Comparison of ENCODE assay signal across 9 mouse cellular contexts in the genomic region with DNA sequence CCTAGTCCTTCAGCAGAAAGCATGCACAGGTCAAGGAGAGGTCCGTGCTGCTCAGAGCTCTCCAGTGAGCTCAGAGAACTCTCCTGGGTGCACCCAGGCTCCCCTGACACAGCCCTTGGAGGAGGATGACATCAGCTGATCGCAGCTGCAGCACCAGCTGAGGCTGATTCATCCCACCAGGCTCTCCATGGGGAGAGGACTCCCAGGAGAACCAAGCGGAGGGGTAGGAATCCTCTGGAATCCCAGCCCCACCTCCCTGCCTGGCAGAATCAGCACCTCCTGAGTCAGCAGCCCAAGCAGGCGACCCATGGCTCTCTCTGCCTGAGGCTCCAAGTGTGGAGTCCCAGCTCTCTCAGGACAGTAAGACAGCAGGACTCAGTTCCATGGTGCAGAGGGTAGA. TPM values are rescaled to one million over a fixed set of nuclear protein-coding genes. Genes with fewer than 3 reads are reported as not detected.
A peak's percentile ranks its signal among the peaks of the same experiment; 100 is the strongest.
DNase-seq lines count a peak whose midpoint lies in the region; ATAC-seq and TF ChIP-seq lines count a peak whose summit lies in the region.
"Had no signal": no experiment of that assay in that cellular context is flagged by ENCODE, and none has a peak within 500 bp of the region (broad histone marks: within the 10 kb centered on the region; RNA-seq: fewer than 3 reads in every experiment).

No protein-coding gene starts in this region.

- no peak for DNase-seq in hindbrain, embryonic 14.5 days (ENCODE audit: low spot score)
- no peak for DNase-seq in ES-E14 (ENCODE audit: low read depth, low spot score)
- peak; percentile 64 for DNase-seq in adrenal gland, postnatal 25 days
- DNase-seq in layer of hippocampus, postnatal 36 days: peak; percentile 68 to 73
- DNase-seq in thymus, adult 18-20 months: no peak
- DNase-seq in ovary, postnatal 10 days (ENCODE audit: low spot score): no peak

- no peaks in the 10 kb centered on the region for H3K9me3 ChIP-seq in hindbrain, embryonic 15.5 days
- H3K9me3 ChIP-seq in hindbrain, embryonic 14.5 days (ENCODE audit: control insufficient read depth, low read length): no peaks in the 10 kb centered on the region
- no peaks in the 10 kb centered on the region for H3K9me3 ChIP-seq in ES-E14 (ENCODE audit: control insufficient read depth, insufficient read depth, low read depth, low read length)

- H3K4me2 ChIP-seq in hindbrain, embryonic 15.5 days: no peak overlapping the region
- no peak overlapping the region for H3K4me2 ChIP-seq in hindbrain, embryonic 14.5 days (replicated peaks)

- no peak overlapping the region for H3K4me3 ChIP-seq in hindbrain, embryonic 15.5 days
- no peak overlapping the region for H3K4me3 ChIP-seq in hindbrain, embryonic 14.5 days (replicated peaks; ENCODE audit: low read length)
- H3K4me3 ChIP-seq in ES-E14 (ENCODE audit: insufficient read depth in 1 of 2, low read depth in 1 of 2, low read length in 2 of 2, poor library complexity in 1 of 2, severe bottlenecking in 1 of 2): no peak overlapping the region

- WGBS in hindbrain, embryonic 15.5 days: 27% methylated on average over 4 of the region's 4 CpGs
- 28% methylated on average over 4 of the region's 4 CpGs for WGBS in hindbrain, embryonic 14.5 days

- in situ Hi-C loops in ES-E14 (cut with MboI; ENCODE audit: low sequenced_read_pairs in 2 of 2, unreplicated experiment in 2 of 2): no loop called here

- no peak overlapping the region for H3K9ac ChIP-seq in hindbrain, embryonic 15.5 days
- no peak overlapping the region for H3K9ac ChIP-seq in hindbrain, embryonic 14.5 days
- no peak overlapping the region for H3K9ac ChIP-seq in ES-E14 (ENCODE audit: insufficient read depth, low read depth, low read length, poor library complexity, severe bottlenecking)

- H3K27me3 ChIP-seq in hindbrain, embryonic 15.5 days: no peaks in the 10 kb centered on the region
- H3K27me3 ChIP-seq in hindbrain, embryonic 14.5 days (ENCODE audit: control insufficient read depth, insufficient read depth, low read length): no peaks in the 10 kb centered on the region

- ATAC-seq in hindbrain, embryonic 15.5 days (ENCODE audit: low FRiP score, low read depth): 0 out of 2 replicates have a peak, but pooled peaks have one; percentile 2
- no peak for ATAC-seq in hindbrain, embryonic 14.5 days (ENCODE audit: low FRiP score)
- ATAC-seq in inflammation-experienced regulatory T-cells, adult 6 months: no peak

- H3K27ac ChIP-seq in hindbrain, embryonic 15.5 days (replicated peaks): no peak overlapping the region
- no peak overlapping the region for H3K27ac ChIP-seq in hindbrain, embryonic 14.5 days
- no peak overlapping the region for H3K27ac ChIP-seq in ES-E14 (ENCODE audit: insufficient read depth, low read depth, low read length, poor library complexity, severe bottlenecking)

- H3K36me3 ChIP-seq in hindbrain, embryonic 15.5 days: no peaks in the 10 kb centered on the region
- no peaks in the 10 kb centered on the region; the same call in 1 of the 2 replicates for H3K36me3 ChIP-seq in hindbrain, embryonic 14.5 days (replicated peaks; ENCODE audit: control insufficient read depth, insufficient read depth)
- no peaks in the 10 kb centered on the region for H3K36me3 ChIP-seq in ES-E14 (ENCODE audit: control insufficient read depth, insufficient read depth, low read length, poor library complexity, severe bottlenecking)

- peaks cover 46% of the 10 kb centered on the region for H3K4me1 ChIP-seq in hindbrain, embryonic 15.5 days (replicated peaks)
- H3K4me1 ChIP-seq in hindbrain, embryonic 14.5 days (replicated peaks; ENCODE audit: control insufficient read depth, insufficient read depth, low read length): peaks cover 18% of the 10 kb centered on the region
- no peaks in the 10 kb centered on the region for H3K4me1 ChIP-seq in ES-E14 (ENCODE audit: control insufficient read depth in 2 of 2, insufficient read depth in 2 of 2, low read length in 2 of 2, poor library complexity in 1 of 2)

TF ChIP-seq in ES-E14, 5 proteins besides CTCF, POLR2A, EP300 and RAD21:
- TF ChIP-seq MAFK (IDR thresholded peaks at IDR 0.05; ENCODE audit: insufficient read depth, low read depth, low read length) (0 out of 2 replicates have a peak, but pooled peaks have one; percentile 41), CHD2 (IDR thresholded peaks at IDR 0.05; ENCODE audit: low read depth, low read length) (no peak)

RNA-seq across cellular contexts. Expression of gene 5031439G07Rik, which starts 12.6 kb away (rescaled TPM):
- 39.3 and 43.6 TPM in 2 replicates for polyA plus RNA-seq in hindbrain, embryonic 15.5 days (2015; fragmentation: Nextera tagmentation; extraction: Ambion mirVana)
- polyA plus RNA-seq in hindbrain, embryonic 14.5 days (2014; fragmentation: Nextera tagmentation; extraction: Ambion mirVana): 19.2 and 27.8 TPM in 2 replicates
- 16.0 and 18.4 TPM in 2 replicates for total RNA-seq in ES-E14 (2012; rRNA removed)
- total RNA-seq in adrenal gland, postnatal 25 days (2021): 18.6 and 28.8 TPM in 2 replicates
- total RNA-seq in layer of hippocampus, postnatal 36 days (2021): 100 to 1,000 TPM in 1 of 2 experiments, 10 to 100 TPM in 1; 93.1 to 105 TPM
- polyA plus RNA-seq in inflammation-experienced regulatory T-cells, adult 6 months (2017; shearing (Covaris generic)): 1 to 10 TPM; 1.1 to 1.9 (median 1.3) TPM

RNA-seq across cellular contexts. Expression of gene Upk3a, which starts 41.2 kb away (rescaled TPM):
- polyA plus RNA-seq in hindbrain, embryonic 15.5 days (2015; fragmentation: Nextera tagmentation; extraction: Ambion mirVana): 0.91 and 1.6 TPM in 2 replicates
- 0.89 and 1.4 TPM in 2 replicates for polyA plus RNA-seq in hindbrain, embryonic 14.5 days (2014; fragmentation: Nextera tagmentation; extraction: Ambion mirVana)
- total RNA-seq in ES-E14 (2012; rRNA removed): 0.18 TPM in 1 of 2 replicates, not detected in the other
- total RNA-seq in adrenal gland, postnatal 25 days (2021): not detected in 2 replicates
- not detected for total RNA-seq in layer of hippocampus, postnatal 36 days (2021)
- not detected for polyA plus RNA-seq in inflammation-experienced regulatory T-cells, adult 6 months (2017; shearing (Covaris generic))
- total RNA-seq: megakaryocyte, adult 5-6 weeks had no signal

RNA-seq across cellular contexts. Expression of gene Nup50, which starts 52.5 kb away (rescaled TPM):
- polyA plus RNA-seq in hindbrain, embryonic 15.5 days (2015; fragmentation: Nextera tagmentation; extraction: Ambion mirVana): 25.2 and 25.5 TPM in 2 replicates
- 24.2 and 25.3 TPM in 2 replicates for polyA plus RNA-seq in hindbrain, embryonic 14.5 days (2014; fragmentation: Nextera tagmentation; extraction: Ambion mirVana)
- total RNA-seq in ES-E14 (2012; rRNA removed): 46.9 and 71.4 TPM in 2 replicates
- 40.0 and 40.8 TPM in 2 replicates for total RNA-seq in adrenal gland, postnatal 25 days (2021)
- total RNA-seq in layer of hippocampus, postnatal 36 days (2021): 10 to 100 TPM; 33.5 to 36.5 TPM
- polyA plus RNA-seq in inflammation-experienced regulatory T-cells, adult 6 months (2017; shearing (Covaris generic)): 10 to 100 TPM; 18.8 to 32.6 (median 20.8) TPM

RNA-seq across cellular contexts. Expression of gene Fam118a, which starts 53.0 kb away (rescaled TPM):
- 30.1 and 30.8 TPM in 2 replicates for polyA plus RNA-seq in hindbrain, embryonic 15.5 days (2015; fragmentation: Nextera tagmentation; extraction: Ambion mirVana)
- polyA plus RNA-seq in hindbrain, embryonic 14.5 days (2014; fragmentation: Nextera tagmentation; extraction: Ambion mirVana): 30.5 and 32.3 TPM in 2 replicates
- 20.9 and 31.5 TPM in 2 replicates for total RNA-seq in ES-E14 (2012; rRNA removed)
- 9.0 and 15.8 TPM in 2 replicates for total RNA-seq in adrenal gland, postnatal 25 days (2021)
- total RNA-seq in layer of hippocampus, postnatal 36 days (2021): 10 to 100 TPM; 33.9 to 34.8 TPM
- polyA plus RNA-seq in inflammation-experienced regulatory T-cells, adult 6 months (2017; shearing (Covaris generic)): 10 to 100 TPM; 27.4 to 43.6 (median 41.6) TPM

RNA-seq across cellular contexts. Expression of gene Gm29666, which starts 55.9 kb away (rescaled TPM):
- polyA plus RNA-seq in hindbrain, embryonic 15.5 days (2015; fragmentation: Nextera tagmentation; extraction: Ambion mirVana): 0.98 and 1.0 TPM in 2 replicates
- 0.74 and 0.83 TPM in 2 replicates for polyA plus RNA-seq in hindbrain, embryonic 14.5 days (2014; fragmentation: Nextera tagmentation; extraction: Ambion mirVana)
- 1.5 and 1.6 TPM in 2 replicates for total RNA-seq in ES-E14 (2012; rRNA removed)
- 0.24 and 0.39 TPM in 2 replicates for total RNA-seq in adrenal gland, postnatal 25 days (2021)
- 1 to 10 TPM; 1.2 to 1.4 TPM for total RNA-seq in layer of hippocampus, postnatal 36 days (2021)
- polyA plus RNA-seq in inflammation-experienced regulatory T-cells, adult 6 months (2017; shearing (Covaris generic)): under 1 TPM; 0.55 to 0.63 (median 0.63) TPM

Comparison
In these comparisons a context has a peak if more than half of its experiments do, and no peak if none do; other contexts are left out.
1. DNase-seq: peak in adrenal gland, postnatal 25 days (single experiment) and layer of hippocampus, postnatal 36 days (2 of 2); none in hindbrain, embryonic 14.5 days (single experiment), ES-E14 (single experiment), thymus, adult 18-20 months (0 of 2) and ovary, postnatal 10 days (single experiment).